Mouse (Mus musculus) heart, postnatal 0 days (tissue): ENCODE measurements around the gene Rptor. TPM values are rescaled to one million over a fixed set of nuclear protein-coding genes. Genes with fewer than 3 reads are reported as not detected.

Source experiments
- ATAC-seq: fragments of 200-750 bp; cut with Nextera tagmentation; 2 replicates; pipeline ENCODE4 v1.8.0; 2017; ENCODE audit warnings: low read depth, moderate number of reproducible peaks, moderate library complexity; ENCODE audit not compliant: insufficient read depth
- DNase-seq: peaks from one replicate; pipeline ENCODE4 v3.0.0-alpha.2; 2016; ENCODE audit warnings: low spot score
- H3K27ac ChIP-seq: fragments of 300-500 bp; sonication (generic); 2 replicates; pipeline ENCODE4 v1.5.1; 2014; ENCODE audit warnings: low read depth, mild to moderate bottlenecking
- H3K27me3 ChIP-seq: fragments of 300-500 bp; sonication (generic); 2 replicates; pipeline ENCODE4 v1.6.1; 2014; ENCODE audit warnings: low read length, mixed read lengths; ENCODE audit not compliant: control insufficient read depth, insufficient read depth
- H3K36me3 ChIP-seq: fragments of 300-500 bp; sonication (generic); replicated peaks from 2 replicates; pipeline ENCODE4 v1.6.1; 2014; ENCODE audit warnings: low read length, mixed read lengths; ENCODE audit not compliant: control insufficient read depth, insufficient read depth
- H3K4me1 ChIP-seq: fragments of 300-500 bp; sonication (generic); 2 replicates; pipeline ENCODE4 v1.6.1; 2014; ENCODE audit warnings: antibody characterized with exemption; ENCODE audit not compliant: control insufficient read depth, insufficient read depth
- H3K4me2 ChIP-seq: fragments of 300-500 bp; sonication (generic); 2 replicates; pipeline ENCODE4 v1.6.1; 2014; ENCODE audit warnings: low read depth, mild to moderate bottlenecking, low read length, moderate library complexity
- H3K4me3 ChIP-seq: fragments of 300-500 bp; sonication (generic); 2 replicates; pipeline ENCODE4 v1.5.1; 2014; ENCODE audit warnings: low read depth, low read length
- H3K9ac ChIP-seq: fragments of 300-500 bp; sonication (generic); replicated peaks from 2 replicates; pipeline ENCODE4 v1.6.1; 2014; ENCODE audit warnings: low read depth, low read length, mixed read lengths
- H3K9me3 ChIP-seq: fragments of 300-500 bp; sonication (generic); replicated peaks from 2 replicates; pipeline ENCODE4 v1.6.1; 2016; ENCODE audit warnings: low read length; ENCODE audit not compliant: control insufficient read depth
- CTCF ChIP-seq: IDR thresholded peaks from 2 replicates; pipeline ENCODE4 v1.5.1; 2016; ENCODE audit warnings: antibody characterized with exemption, control low read depth, low read depth
- EP300 ChIP-seq: IDR thresholded peaks from 2 replicates; pipeline ENCODE4 v1.6.1; 2016; ENCODE audit warnings: antibody characterized with exemption, low read depth
- WGBS: fragments of 180-500 bp; shearing (Covaris S2); extraction: QIAGEN DNeasy Blood & Tissue Kit; methylation state at CpG from one replicate; pipeline ENCODE4 v1.1.7; 2014; 5-methylcytosine and 5-hydroxymethylcytosine counted together
- polyA plus RNA-seq: library from polyadenylated mRNA; unstranded; fragments of >200 nt; fragmentation: Nextera tagmentation; extraction: Ambion mirVana; gene quantifications from 2 replicates; pipeline ENCODE4 v1.2.1, GENCODE M21; 2015
- total RNA-seq: library from RNA; depleted of rRNA; stranded (reverse); fragments of >200 nt; gene quantifications from 2 replicates; pipeline ENCODE4 v1.2.3, GENCODE M21; 2014; ENCODE audit warnings: low replicate concordance

Gene Rptor
- total and polyA plus RNA-seq, 2 experiments from 2014 or later = 4.8 to 39.8 TPM

- H3K4me1 ChIP-seq = peaks cover 21% of the 10 kb centered on the region
- H3K4me3 ChIP-seq = no peak overlapping the region
- H3K27ac ChIP-seq = peak overlapping the region; percentile 83
- no peaks in the 10 kb centered on the region for H3K9me3 ChIP-seq
- no peak overlapping the region for H3K9ac ChIP-seq
- H3K27me3 ChIP-seq = no peaks in the 10 kb centered on the region
- no peak for TF ChIP-seq EP300
- TF ChIP-seq CTCF = no peak
- H3K36me3 ChIP-seq = no peaks in the 10 kb centered on the region
- WGBS = 7% methylated on average over 2 of the region's 2 CpGs
- DNase-seq (peak; percentile 42), ATAC-seq (peak; percentile 69)
- no peak overlapping the region for H3K4me2 ChIP-seq
These were observed 63.9 kb downstream of the Rptor start for GRCm38 (mm10) chr11:119666567-119667108.

DNA sequence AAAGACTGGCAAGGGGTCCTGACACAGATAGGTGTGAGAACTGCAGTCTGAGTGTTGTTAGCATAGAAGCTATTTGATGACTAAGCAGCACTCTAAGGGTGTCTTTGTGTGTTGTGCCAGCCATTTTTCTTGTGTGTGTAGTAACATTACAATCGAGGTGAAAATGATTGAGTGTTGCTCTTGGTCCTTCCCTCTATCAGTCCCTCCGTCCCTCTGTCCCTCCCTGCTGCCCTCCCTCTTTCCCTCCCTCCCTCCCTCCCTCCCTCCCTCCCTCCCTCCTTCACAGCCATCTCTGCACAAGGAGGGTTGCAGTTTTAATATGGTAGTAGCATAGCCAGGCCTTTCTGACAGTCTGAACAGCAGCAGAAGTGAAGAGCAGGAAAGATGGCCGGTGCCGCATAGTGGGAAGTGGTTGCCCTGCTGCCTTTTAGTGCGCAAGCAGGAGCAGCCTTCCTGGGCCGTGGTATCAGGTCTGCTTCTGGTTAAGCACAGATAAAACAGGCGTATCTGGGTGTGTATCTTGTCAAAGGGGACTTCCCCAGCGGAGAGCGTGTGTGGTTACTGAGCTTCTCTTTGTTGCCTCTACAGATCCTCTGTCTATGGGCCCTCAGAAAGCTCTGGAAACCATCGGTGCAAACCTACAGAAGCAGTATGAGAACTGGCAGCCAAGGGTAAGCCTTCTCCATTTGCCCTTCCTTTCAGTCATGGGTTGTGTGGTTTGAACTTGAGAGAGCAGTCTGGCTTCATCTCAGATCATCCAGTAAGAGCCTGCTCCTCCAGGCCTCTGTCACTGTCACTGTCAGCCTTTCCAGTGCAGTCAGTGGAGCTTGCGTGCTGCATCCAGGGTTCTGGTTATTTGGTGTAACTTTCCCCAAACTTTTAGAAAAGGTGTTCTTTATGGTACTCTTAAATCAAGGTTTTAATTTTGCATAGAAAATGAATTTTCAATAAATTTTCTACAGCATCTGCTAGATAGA lies 68.3 kb downstream of the Rptor start:
- Histone ChIP-seq H3K36me3 (no peaks in the 10 kb centered on the region), H3K9ac (no peak overlapping the region), H3K4me3 (no peak overlapping the region), H3K4me1 (peaks cover 11% of the 10 kb centered on the region), H3K9me3 (no peaks in the 10 kb centered on the region), H3K27ac (peak overlapping the region; percentile 30; the same call in 1 of the 2 replicates), H3K4me2 (no peak overlapping the region), H3K27me3 (no peaks in the 10 kb centered on the region)
- DNase-seq (no peak), ATAC-seq (no peak)
- no peak for TF ChIP-seq EP300
- no peak for TF ChIP-seq CTCF
- 41% methylated on average over 11 of the region's 11 CpGs for WGBS

GRCm38 (mm10) chr11:119672041-119672440 lies 69.3 kb downstream of the Rptor start:
- Histone ChIP-seq H3K27me3 (no peaks in the 10 kb centered on the region), H3K4me1 (peaks cover 12% of the 10 kb centered on the region; the same call in 1 of the 2 replicates), H3K4me2 (no peak overlapping the region), H3K27ac (no peak overlapping the region), H3K36me3 (no peaks in the 10 kb centered on the region), H3K9ac (no peak overlapping the region), H3K9me3 (no peaks in the 10 kb centered on the region), H3K4me3 (no peak overlapping the region)
- 37% methylated on average over 2 of the region's 2 CpGs for WGBS
- DNase-seq (no peak), ATAC-seq (no peak)
- TF ChIP-seq EP300 = no peak
- TF ChIP-seq CTCF = no peak

- 49% methylated on average over 4 of the region's 4 CpGs for WGBS
These were observed 70.1 kb downstream of the Rptor start for GRCm38 (mm10) chr11:119672775-119673174.

DNA sequence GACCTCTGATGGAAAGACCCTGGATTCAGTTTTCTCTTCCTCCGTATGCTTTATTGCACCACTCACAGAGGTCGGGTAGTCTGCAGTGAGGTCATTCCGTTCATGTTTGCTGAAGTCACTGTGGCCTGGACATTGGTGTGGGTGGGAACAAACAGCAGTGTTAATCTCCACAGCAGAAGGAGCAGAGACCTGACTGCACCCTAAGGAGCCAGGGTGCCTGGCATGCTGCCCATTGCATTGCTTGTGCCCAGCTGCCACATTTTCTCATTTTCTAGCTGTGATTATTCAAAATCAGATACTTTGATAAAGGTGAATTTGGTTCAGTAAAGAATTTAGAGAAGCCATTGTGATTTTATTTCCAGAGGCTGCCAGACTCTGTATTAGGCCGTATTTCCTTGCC lies 72.1 kb downstream of the Rptor start:
- Histone ChIP-seq H3K4me3 (no peak overlapping the region), H3K4me2 (no peak overlapping the region), H3K27me3 (no peaks in the 10 kb centered on the region), H3K9ac (no peak overlapping the region), H3K4me1 (peaks cover 12% of the 10 kb centered on the region; the same call in 1 of the 2 replicates), H3K9me3 (no peaks in the 10 kb centered on the region), H3K27ac (no peak overlapping the region), H3K36me3 (no peaks in the 10 kb centered on the region)
- 63% methylated on average over 4 of the region's 4 CpGs for WGBS
- DNase-seq (no peak), ATAC-seq (no peak)
- TF ChIP-seq CTCF = no peak
- TF ChIP-seq EP300 = no peak

More at GRCm38 (mm10) chr11:119672775-119673174, 70.1 kb downstream of the Rptor start:
- ATAC-seq (no peak), DNase-seq (no peak)
- no peak for TF ChIP-seq CTCF
- TF ChIP-seq EP300 = no peak
- H3K27me3 ChIP-seq = no peaks in the 10 kb centered on the region
- no peak overlapping the region for H3K4me2 ChIP-seq
- no peak overlapping the region for H3K9ac ChIP-seq
- H3K9me3 ChIP-seq = no peaks in the 10 kb centered on the region
- no peak overlapping the region for H3K27ac ChIP-seq
- peaks cover 12% of the 10 kb centered on the region; the same call in 1 of the 2 replicates for H3K4me1 ChIP-seq
- no peaks in the 10 kb centered on the region for H3K36me3 ChIP-seq
- no peak overlapping the region for H3K4me3 ChIP-seq
